In genomic region chr2:121518106-121518505, GRCm38 (mm10) we compare ENCODE assay signal across 35 mouse cellular contexts.
"Had no signal": no experiment of that assay in that cellular context is flagged by ENCODE, and none has a peak within 500 bp of the region (broad histone marks: within the 10 kb centered on the region; RNA-seq: fewer than 3 reads in every experiment).

No protein-coding gene starts in this region.

- ATAC-seq: hindbrain, embryonic 16.5 days; hindbrain, postnatal 0 days; inflammation-experienced regulatory T-cells, adult 6 months; intestine, embryonic 15.5 days; intestine, embryonic 16.5 days; intestine, postnatal 0 days had no signal

- H3K4me2 ChIP-seq: heart, embryonic 11.5 days; heart, embryonic 12.5 days; heart, embryonic 13.5 days; heart, embryonic 15.5 days; hindbrain, embryonic 12.5 days; hindbrain, embryonic 13.5 days; hindbrain, embryonic 14.5 days; hindbrain, embryonic 15.5 days; intestine, embryonic 15.5 days; kidney, embryonic 15.5 days had no signal

- H3K27me3 ChIP-seq: heart, embryonic 12.5 days; heart, embryonic 13.5 days; heart, embryonic 15.5 days; hindbrain, embryonic 12.5 days; hindbrain, embryonic 13.5 days; hindbrain, embryonic 15.5 days; intestine, embryonic 15.5 days; kidney, embryonic 15.5 days had no signal

- DNase-seq: heart, postnatal 10 days; heart, postnatal 14 days; heart, postnatal 36 days; heart, postnatal 4 days; kidney, adult 11 months; kidney, adult 18-20 months; kidney, adult 2 months; kidney, adult 8-10 months; kidney, adult 9 months; kidney, postnatal 10 days; kidney, postnatal 14 days; kidney, postnatal 25 days; kidney, postnatal 36 days; kidney, postnatal 4 days; layer of hippocampus, adult 9-11 months; layer of hippocampus, postnatal 36 days had no signal

- H3K9ac ChIP-seq: heart, embryonic 12.5 days; heart, embryonic 13.5 days; heart, embryonic 15.5 days; hindbrain, embryonic 12.5 days; hindbrain, embryonic 13.5 days; hindbrain, embryonic 14.5 days; hindbrain, embryonic 15.5 days; intestine, embryonic 15.5 days; kidney, embryonic 15.5 days had no signal

- H3K4me3 ChIP-seq: heart, embryonic 10.5 days; heart, embryonic 12.5 days; heart, embryonic 13.5 days; heart, embryonic 15.5 days; hindbrain, embryonic 10.5 days; hindbrain, embryonic 12.5 days; hindbrain, embryonic 13.5 days; hindbrain, embryonic 15.5 days; intestine, embryonic 15.5 days; kidney, embryonic 15.5 days; layer of hippocampus, adult 2 months had no signal

- H3K9me3 ChIP-seq: heart, embryonic 10.5 days; heart, embryonic 12.5 days; heart, embryonic 13.5 days; heart, embryonic 15.5 days; hindbrain, embryonic 10.5 days; hindbrain, embryonic 12.5 days; hindbrain, embryonic 13.5 days; hindbrain, embryonic 15.5 days; intestine, embryonic 15.5 days; kidney, embryonic 15.5 days had no signal

- H3K27ac ChIP-seq: heart, embryonic 10.5 days; heart, embryonic 13.5 days; heart, embryonic 15.5 days; hindbrain, embryonic 10.5 days; hindbrain, embryonic 12.5 days; hindbrain, embryonic 13.5 days; hindbrain, embryonic 14.5 days; hindbrain, embryonic 15.5 days; hindbrain, postnatal 0 days; intestine, embryonic 15.5 days; kidney, embryonic 15.5 days; kidney, postnatal 0 days; layer of hippocampus, adult 2 months had no signal

- H3K4me1 ChIP-seq: heart, embryonic 10.5 days; heart, embryonic 12.5 days; heart, embryonic 13.5 days; heart, embryonic 15.5 days; hindbrain, embryonic 10.5 days; hindbrain, embryonic 12.5 days; hindbrain, embryonic 13.5 days; hindbrain, embryonic 15.5 days; intestine, embryonic 15.5 days; kidney, embryonic 15.5 days had no signal

- H3K36me3 ChIP-seq: hindbrain, embryonic 15.5 days had no signal
